Mouse (Mus musculus) erythroblast, embryonic 14.5 days (primary cell): ENCODE results near the gene Gm28372. TPM values are rescaled to one million over a fixed set of nuclear protein-coding genes. Genes with fewer than 3 reads are reported as not detected.

Experiments used
- H3K27me3 ChIP-seq: 2 replicates; pipeline ENCODE4 v1.6.1; 2012; ENCODE audit warnings: inconsistent platforms; ENCODE audit not compliant: control insufficient read depth
- H3K36me3 ChIP-seq: 2 replicates; pipeline ENCODE4 v1.6.1; 2012; ENCODE audit warnings: mild to moderate bottlenecking, inconsistent platforms; ENCODE audit not compliant: control insufficient read depth
- H3K4me1 ChIP-seq: 2 replicates; pipeline ENCODE4 v1.6.1; 2012; ENCODE audit warnings: inconsistent platforms; ENCODE audit not compliant: control insufficient read depth
- H3K4me3 ChIP-seq: replicated peaks from 2 replicates; pipeline ENCODE3; 2012; ENCODE audit warnings: moderate library complexity, mild to moderate bottlenecking, inconsistent platforms
- H3K9me3 ChIP-seq: 2 replicates; pipeline ENCODE4 v1.6.1; 2012; ENCODE audit warnings: low read length, inconsistent platforms, mixed read lengths; ENCODE audit not compliant: control insufficient read depth
- GATA1 ChIP-seq: IDR thresholded peaks from 2 replicates; pipeline ENCODE4 v1.6.1; 2012; ENCODE audit warnings: low read length, inconsistent platforms, mixed read lengths
- TAL1 ChIP-seq: IDR thresholded peaks from 3 replicates; pipeline ENCODE4 v1.6.1; 2012; ENCODE audit warnings: low read length, inconsistent platforms, mixed read lengths
- polyA plus RNA-seq: library from polyadenylated mRNA; stranded (reverse); fragments of >175 nt; gene quantifications from 2 replicates; pipeline ENCODE4 v1.2.3, GENCODE M21; 2012

Gm28372 gene
- polyA plus RNA-seq, 1 experiment, result not detected

- Histone ChIP-seq H3K4me3 (no peak overlapping the region), H3K27me3 (peaks cover 28% of the 10 kb centered on the region), H3K36me3 (no peaks in the 10 kb centered on the region), H3K4me1 (peaks cover 2% of the 10 kb centered on the region; the same call in 1 of the 2 replicates), H3K9me3 (no peaks in the 10 kb centered on the region)
- TF ChIP-seq TAL1 (no peak), GATA1 (no peak)
Observed at GRCm38 (mm10) chr2:130401891-130402290, 3.1 kb upstream of the Gm28372 start.

GRCm38 (mm10) chr2:130406178-130406577 is 1.1 kb downstream of the Gm28372 start, which contains the start of gene Tmem239:
Tmem239 (plus strand) TSS chr2:130406478.
- Histone ChIP-seq H3K4me1 (no peaks in the 10 kb centered on the region; the same call in 1 of the 2 replicates), H3K27me3 (peaks cover 4% of the 10 kb centered on the region; the same call in 1 of the 2 replicates), H3K4me3 (no peak within 1 kb of the TSS), H3K36me3 (no peaks in the 10 kb centered on the region), H3K9me3 (no peaks in the 10 kb centered on the region)
- TF ChIP-seq TAL1, result no peak
- no peak for TF ChIP-seq GATA1

GRCm38 (mm10) chr2:130408194-130408593 is 3.2 kb downstream of the Gm28372 start:
- Histone ChIP-seq H3K4me3 (no peak overlapping the region), H3K9me3 (no peaks in the 10 kb centered on the region), H3K36me3 (no peaks in the 10 kb centered on the region), H3K4me1 (no peaks in the 10 kb centered on the region; the same call in 1 of the 2 replicates), H3K27me3 (no peaks in the 10 kb centered on the region)
- TF ChIP-seq TAL1 (no peak), GATA1 (no peak)

GRCm38 (mm10) chr2:130411558-130412495 is 6.8 kb downstream of the Gm28372 start:
- TF ChIP-seq TAL1 (no peak), GATA1 (no peak)
- Histone ChIP-seq H3K27me3 (no peaks in the 10 kb centered on the region; the same call in 1 of the 2 replicates), H3K4me3 (no peak overlapping the region), H3K4me1 (no peaks in the 10 kb centered on the region; the same call in 1 of the 2 replicates), H3K9me3 (no peaks in the 10 kb centered on the region), H3K36me3 (no peaks in the 10 kb centered on the region)

- no peaks in the 10 kb centered on the region; the same call in 1 of the 2 replicates for H3K27me3 ChIP-seq
- TF ChIP-seq GATA1 (no peak), TAL1 (no peak)
- H3K4me3 ChIP-seq, result no peak overlapping the region
- H3K9me3 ChIP-seq, result no peaks in the 10 kb centered on the region
- H3K4me1 ChIP-seq, result no peaks in the 10 kb centered on the region; the same call in 1 of the 2 replicates
- H3K36me3 ChIP-seq, result no peaks in the 10 kb centered on the region
Observed at GRCm38 (mm10) chr2:130412775-130413174, 7.7 kb downstream of the Gm28372 start.

- no peak overlapping the region for H3K4me3 ChIP-seq
Observed at GRCm38 (mm10) chr2:130414094-130414856, 9.2 kb downstream of the Gm28372 start.

GRCm38 (mm10) chr2:130421781-130422620 is 17.0 kb downstream of the Gm28372 start:
- peaks cover 17% of the 10 kb centered on the region for H3K36me3 ChIP-seq
- no peaks in the 10 kb centered on the region for H3K27me3 ChIP-seq
- H3K4me1 ChIP-seq, result peaks cover 33% of the 10 kb centered on the region
- H3K4me3 ChIP-seq, result no peak overlapping the region
- no peaks in the 10 kb centered on the region for H3K9me3 ChIP-seq
- TF ChIP-seq TAL1 (no peak), GATA1 (no peak)

More at GRCm38 (mm10) chr2:130414094-130414856, 9.2 kb downstream of the Gm28372 start:
- no peak for TF ChIP-seq TAL1
- no peak for TF ChIP-seq GATA1
- Histone ChIP-seq H3K4me1 (no peaks in the 10 kb centered on the region; the same call in 1 of the 2 replicates), H3K27me3 (no peaks in the 10 kb centered on the region; the same call in 1 of the 2 replicates), H3K9me3 (no peaks in the 10 kb centered on the region), H3K36me3 (peaks cover 4% of the 10 kb centered on the region)

- Histone ChIP-seq H3K27me3 (no peaks in the 10 kb centered on the region), H3K9me3 (no peaks in the 10 kb centered on the region), H3K36me3 (peaks cover 24% of the 10 kb centered on the region), H3K4me1 (peaks cover 41% of the 10 kb centered on the region), H3K4me3 (peak overlapping the region; percentile 85)
- TF ChIP-seq TAL1 (no peak), GATA1 (no peak)
Observed at GRCm38 (mm10) chr2:130423397-130424125, 18.5 kb downstream of the Gm28372 start.
